Mouse (Mus musculus) right cerebral cortex, postnatal 4 days (tissue): ENCODE results near the gene D11Wsu47e.

ENCODE experiments used
- DNase-seq: peaks from one replicate; pipeline ENCODE4 v3.0.0-alpha.2; 2022

Gene D11Wsu47e

GRCm38 (mm10) chr11:113667122-113667521 lies 17.1 kb upstream of the D11Wsu47e start:
- no peak for DNase-seq

GRCm38 (mm10) chr11:113667704-113668103 lies 16.5 kb upstream of the D11Wsu47e start:
- DNase-seq, result no peak

- DNase-seq, result no peak
Observed at GRCm38 (mm10) chr11:113668857-113669256, 15.4 kb upstream of the D11Wsu47e start.

- DNase-seq, result no peak
Observed at GRCm38 (mm10) chr11:113669711-113670110, 14.5 kb upstream of the D11Wsu47e start.

DNA sequence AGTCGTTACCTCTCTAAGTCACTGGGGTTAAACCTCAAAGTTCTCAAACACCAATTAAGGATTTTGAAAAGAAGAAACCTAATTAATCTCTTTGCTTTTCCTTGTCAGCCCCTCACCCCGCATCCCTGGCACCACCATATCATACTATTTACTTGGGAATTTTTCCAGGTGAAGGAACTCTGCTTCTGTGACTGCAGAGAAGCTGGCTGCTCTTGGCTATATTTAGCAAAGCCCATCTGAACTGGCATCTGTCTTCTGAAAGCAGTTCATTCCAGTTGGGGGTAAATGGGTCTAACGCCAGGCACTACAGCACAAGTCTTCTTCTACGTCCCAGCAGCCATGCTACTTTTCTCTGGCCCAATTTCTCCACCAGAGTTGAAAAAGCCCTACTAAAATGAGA lies 10.6 kb upstream of the D11Wsu47e start:
- no peak for DNase-seq

DNA sequence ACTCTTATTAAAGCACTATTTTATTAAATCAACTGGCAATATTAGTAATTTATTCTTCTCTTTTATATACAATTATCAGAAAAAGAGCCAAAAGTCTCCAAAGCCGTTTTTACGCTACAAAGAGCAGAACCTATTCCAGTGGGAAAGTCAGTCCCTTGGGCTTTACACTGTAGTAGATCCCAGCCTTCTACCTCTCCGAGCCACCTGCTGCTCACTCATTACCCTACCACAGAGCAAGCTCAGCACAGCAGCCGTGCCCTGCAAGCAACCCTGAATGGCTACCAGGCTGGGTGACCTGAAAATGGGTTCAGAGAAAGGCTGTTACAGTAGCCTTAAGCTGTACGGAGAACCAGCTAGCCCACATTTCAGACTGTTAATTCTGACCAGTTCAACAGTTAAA lies 9.6 kb upstream of the D11Wsu47e start:
- no peak for DNase-seq

- DNase-seq, result no peak
Observed at GRCm38 (mm10) chr11:113676847-113677246, 7.4 kb upstream of the D11Wsu47e start.

GRCm38 (mm10) chr11:113677378-113677777 lies 6.8 kb upstream of the D11Wsu47e start:
- no peak for DNase-seq

DNA sequence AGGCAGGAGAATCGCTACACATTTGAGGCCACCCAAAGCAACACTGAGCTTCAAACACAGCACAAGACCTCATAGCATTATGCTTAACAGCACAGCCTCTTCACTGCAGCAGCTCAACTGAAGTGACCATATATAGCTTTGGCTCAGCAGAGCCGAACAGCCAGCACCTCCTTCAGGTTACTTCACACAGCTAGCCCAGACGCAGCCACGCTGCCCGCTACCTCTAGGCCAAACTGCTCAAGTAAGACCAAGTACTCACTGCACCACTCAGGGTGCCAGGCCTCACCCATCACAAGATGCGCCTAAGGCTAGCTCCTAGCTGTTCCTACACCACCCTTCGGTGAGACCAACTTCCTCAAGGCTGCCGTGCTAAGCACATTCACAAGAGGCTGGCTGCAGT lies 5.8 kb upstream of the D11Wsu47e start:
- no peak for DNase-seq

DNA sequence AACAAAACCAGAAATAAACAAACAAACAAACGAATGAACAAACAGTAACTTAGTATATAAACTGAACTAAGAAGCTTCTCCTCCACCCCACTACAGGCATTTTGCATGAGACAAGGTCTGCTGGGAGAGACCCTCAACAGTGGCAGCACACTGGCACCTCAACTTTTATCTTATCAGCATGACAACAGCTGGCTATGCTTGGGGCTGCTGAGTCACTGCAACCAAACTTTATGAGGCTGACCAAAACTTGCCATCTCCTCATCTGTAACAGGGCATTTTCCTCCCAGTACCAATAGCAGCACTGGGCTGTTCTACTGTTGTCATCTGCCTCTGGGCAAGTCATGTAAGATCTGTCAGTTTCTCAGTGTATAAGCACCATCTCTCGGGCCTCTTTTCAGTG lies 3.3 kb upstream of the D11Wsu47e start:
- no peak for DNase-seq

DNA sequence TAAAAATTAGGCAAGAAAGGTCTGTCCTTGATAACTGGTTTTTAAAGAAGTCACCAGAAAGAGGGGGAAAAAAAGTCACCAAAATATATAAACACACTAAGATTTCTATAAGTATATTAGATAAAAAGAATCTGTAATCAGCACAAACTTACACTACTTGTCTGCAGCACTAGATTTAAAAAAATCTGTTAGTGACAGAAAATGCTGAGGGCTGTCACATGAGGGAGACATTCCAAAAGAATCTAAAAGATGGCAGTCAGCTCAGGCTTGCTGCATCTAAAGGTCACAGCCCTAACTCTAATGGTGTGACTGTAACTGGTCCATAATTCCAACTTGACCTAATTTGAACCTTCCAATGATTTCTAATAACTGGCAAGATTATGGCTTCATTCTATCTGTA lies 2.2 kb upstream of the D11Wsu47e start:
- no peak for DNase-seq

DNA sequence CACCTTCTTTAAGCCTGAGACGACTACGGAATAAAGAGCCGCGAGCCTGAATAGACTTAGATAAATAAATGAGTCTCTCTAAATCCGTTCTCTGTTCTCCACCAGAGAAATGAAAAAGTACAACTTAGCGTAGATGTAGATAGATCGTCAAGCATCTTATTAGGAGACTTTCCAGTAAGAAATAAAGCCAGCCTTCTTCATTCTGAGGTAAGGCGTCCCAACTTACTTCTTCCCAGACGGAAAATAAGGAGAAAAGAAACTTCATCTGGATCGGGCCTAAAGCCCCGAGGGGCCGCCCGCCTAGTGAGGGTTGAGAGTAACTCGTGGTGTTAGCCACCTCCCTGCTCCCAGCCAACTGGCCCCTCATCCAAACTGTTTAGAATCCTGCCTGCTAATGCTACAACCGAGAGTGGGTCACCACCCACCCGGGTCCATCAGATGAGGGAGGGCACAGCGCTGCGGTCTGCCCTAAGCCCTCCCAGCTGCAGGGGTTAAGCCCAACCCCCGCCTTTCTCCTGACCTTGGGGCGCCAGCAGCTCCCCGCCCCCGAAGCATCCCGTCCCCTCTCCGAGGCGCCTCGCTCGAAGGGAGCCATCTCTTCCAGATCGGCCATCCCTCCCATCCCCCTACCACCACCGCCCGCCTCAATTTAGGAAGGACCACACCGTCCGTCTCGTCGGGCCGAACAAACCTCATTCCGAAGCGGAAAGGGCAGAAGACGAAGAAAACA lies 1.1 kb upstream of the D11Wsu47e start:
- peak; percentile 45 for DNase-seq

GRCm38 (mm10) chr11:113683627-113683956 lies 620 bp upstream of the D11Wsu47e start:
- DNase-seq, result no peak

DNA sequence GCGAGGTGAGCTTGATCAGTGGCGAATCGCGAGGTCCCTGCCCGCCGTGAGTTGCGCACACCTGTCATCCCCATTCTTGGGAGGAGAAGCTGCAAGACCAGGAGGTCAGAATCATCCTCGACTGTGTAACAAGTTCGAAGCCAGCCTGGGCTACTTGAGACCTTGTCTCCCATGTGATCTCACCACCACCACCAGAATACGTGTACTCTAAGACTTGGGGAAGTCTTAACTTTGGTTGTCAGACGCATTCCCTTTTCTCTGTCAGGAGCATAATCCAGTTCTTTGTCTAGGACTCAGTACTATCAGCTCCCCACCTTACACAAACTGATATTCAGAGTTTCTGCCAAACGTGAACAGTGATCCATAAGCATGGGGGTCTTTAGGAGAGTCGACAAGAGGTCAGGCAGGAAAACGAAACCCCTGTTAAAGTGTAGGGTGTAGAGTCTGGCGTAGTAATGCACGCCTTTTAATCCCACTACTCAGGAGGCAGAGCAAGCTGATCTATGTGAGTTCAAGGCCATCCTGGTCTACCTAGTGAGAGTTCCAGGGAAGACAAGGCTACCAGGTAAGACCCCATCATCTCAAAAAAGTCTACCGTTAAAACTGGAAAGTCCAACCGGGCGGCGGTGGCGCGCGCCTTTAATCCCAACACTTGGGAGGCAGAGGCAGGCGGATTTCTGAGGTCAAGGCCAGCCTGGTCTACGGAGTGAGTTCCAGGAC lies 655 bp downstream of the D11Wsu47e start:
- no peak for DNase-seq

DNA sequence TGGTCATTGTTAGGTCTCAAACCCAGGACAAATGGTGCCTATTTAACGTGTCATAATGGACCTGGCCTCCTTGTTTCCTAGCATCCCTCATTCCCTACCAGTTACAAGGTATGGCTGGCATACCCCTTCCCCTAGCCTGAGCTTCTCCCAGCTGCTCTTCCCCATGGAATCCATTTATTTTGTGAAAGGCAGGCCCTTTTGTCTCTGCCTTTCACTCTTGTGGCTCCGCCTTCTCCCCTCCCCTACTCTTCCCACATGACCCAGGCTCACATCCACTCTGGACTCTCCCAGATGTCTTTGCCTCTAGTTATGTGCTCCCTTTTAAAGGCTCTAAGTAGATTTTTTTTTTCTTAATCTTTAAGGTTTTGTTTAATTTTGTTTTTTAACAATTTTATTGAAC lies 2.8 kb downstream of the D11Wsu47e start:
- DNase-seq, result no peak

GRCm38 (mm10) chr11:113690506-113690905 lies 6.3 kb downstream of the D11Wsu47e start:
- no peak for DNase-seq

DNA sequence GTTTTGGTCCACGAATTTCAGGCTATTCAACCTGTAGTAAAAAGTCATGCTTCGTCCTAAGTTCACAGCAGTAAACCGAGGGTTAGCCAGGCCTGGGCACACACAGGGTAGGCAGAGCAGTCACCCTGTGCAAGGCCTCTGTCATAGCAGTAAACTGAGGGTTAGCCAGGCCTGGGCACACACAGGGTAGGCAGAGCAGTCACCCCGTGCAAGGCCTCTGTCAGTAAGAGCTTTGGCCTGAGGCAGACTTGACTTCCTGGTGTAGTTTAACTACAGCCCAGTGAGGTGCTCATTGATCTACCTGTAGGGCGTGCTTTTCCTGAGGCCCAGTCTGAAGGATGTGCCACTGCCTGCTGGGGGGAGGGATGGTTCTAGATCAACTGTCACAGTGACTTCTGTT lies 7.1 kb downstream of the D11Wsu47e start:
- DNase-seq, result no peak

DNA sequence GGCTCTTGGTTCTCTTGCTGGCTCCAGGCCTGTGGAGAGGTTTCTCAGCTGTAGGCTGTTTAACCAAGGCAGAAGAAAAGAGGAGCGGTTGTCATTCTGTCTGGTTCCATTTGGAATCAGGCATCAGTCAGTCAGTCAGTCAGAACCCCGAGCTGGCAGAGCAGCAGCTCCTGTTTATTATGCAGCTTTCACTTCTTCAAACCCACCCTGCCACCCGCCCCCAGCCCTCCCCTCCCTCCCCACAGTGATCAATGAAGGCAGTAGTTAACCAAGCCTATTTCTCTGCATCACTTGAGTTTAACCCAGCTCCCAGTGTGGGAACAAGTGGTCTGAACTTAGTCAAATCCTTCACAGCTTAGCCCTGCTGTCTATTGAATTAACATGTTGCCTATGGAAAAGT lies 7.6 kb downstream of the D11Wsu47e start:
- no peak for DNase-seq

DNA sequence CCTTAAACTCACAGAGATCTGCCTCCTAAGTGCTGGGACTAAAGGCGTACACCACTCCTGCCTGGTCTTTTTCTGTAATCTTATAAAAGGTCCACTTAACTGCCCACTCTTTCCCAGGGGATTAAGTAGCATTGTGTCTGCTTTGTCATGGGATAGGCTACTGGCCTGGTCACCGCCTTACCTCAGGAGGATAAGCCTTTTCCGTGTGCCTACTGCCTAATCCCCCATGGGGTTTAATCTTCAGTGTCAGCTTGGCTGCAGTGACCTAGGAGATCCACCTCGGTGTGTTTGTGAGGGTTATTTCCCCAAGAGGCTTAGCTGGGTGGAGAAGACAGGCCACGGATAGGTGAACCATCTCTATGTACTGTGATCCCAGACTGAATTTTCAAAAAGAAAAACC lies 13.4 kb downstream of the D11Wsu47e start:
- no peak for DNase-seq

DNA sequence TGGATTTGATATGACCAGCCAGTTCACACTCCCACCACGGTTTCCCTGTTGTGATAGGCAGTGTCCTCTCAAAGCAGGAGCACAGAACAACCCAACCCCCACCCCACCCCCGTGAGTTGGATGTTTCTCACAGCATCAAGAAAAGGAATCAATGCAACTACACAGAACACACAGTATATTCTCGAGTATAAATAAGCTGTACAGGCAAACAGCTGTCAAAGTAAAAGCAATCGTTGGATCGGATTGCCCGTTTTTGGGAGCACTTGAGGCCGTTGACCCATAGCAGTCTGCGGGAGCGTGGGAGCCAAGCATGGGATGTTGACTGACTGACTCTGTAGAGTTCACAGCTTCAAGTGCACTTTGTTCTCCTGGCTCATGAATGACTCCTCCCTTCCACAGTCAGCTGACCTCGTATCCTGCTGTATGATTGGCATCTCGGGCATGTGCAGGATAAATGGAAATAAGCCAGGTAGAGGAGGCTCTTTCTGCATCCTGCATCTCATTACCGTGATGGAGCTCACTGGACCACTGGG lies 13.9 kb downstream of the D11Wsu47e start:
- no peak for DNase-seq

DNA sequence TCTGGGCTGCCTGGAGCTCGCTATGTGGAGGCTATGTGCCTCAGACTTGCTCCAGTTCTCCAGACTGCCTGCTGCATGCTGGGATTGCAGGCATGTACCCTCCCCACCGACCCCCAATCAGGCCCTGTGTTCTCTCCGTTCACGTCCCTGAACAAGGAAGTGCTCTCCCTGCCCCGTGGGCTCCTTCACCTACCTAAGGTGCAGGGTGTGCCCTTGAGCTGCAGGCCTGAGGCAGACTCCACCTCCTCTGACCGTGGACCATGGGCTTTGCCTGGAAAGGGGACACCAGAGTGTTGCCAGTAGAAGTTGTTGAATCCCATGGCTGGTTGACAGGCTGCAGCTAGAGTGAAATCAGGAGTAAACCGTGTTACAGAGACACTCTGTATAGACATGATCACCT lies 15.4 kb downstream of the D11Wsu47e start:
- no peak for DNase-seq

- DNase-seq, result peak; percentile 77
Observed at GRCm38 (mm10) chr11:113703758-113704157, 19.5 kb downstream of the D11Wsu47e start.

DNA sequence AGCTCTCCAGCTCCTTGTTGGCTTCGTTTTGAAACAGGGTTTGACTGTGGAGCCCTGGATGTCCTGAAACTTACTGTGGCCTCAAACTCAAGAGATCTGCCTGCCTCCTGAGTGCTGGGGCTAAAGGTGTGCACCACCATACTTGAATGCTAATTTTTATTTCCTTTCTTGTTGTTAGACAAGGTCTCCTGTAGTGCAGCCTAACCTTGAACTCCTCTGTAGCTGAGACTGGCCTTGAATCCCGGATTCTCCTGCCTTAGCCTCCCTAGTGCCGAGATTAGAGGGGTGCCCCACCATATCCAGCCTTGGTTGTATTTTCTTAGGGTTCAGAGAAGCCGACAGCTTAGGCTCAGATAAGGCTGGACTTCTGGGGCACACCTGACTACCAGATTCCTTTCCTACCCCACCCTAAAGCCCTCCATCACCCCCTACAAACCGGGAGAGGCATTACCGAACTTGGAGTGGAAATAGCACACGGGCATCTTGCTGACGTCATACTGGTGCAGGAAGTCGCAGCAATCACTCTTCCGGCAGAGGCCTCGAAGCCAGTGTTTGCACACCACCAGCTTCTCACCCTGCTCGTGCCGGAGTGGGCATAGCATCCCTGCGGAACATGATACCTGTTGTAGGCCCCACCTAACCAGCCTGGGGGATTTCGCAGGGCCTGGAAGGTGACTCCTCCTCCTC lies 21.9 kb downstream of the D11Wsu47e start:
- no peak for DNase-seq

DNA sequence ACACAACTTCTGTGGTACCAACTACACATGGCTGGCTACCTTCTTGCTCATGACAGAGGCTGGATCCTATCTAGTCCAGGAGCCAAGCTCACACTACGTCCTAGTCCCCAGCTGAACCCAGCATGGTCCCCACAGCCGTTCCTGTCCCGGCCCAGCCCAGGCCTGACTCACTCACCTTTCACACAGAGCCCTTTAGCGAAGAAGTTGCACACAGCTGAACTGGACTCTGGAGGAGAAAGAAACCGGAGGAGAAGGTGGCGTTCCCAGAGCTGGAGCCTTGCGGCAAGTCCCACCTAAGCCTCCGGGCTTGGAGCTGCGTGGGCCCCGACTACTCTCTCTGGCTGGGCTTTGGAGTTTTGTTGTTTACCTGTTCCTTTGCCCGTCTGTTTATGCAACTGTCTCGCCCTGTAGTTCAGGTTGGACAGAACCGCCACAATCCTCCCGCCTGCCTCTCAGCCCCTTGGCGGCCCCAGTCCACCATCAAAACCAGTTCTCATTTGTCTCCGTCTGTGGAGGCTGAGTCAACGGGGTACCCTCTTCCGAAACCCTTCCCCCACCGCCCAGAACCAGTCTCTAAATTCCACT lies 24.5 kb downstream of the D11Wsu47e start:
- DNase-seq, result no peak
